1 mouse cellular context compared by ENCODE assay signal in the genomic region with DNA sequence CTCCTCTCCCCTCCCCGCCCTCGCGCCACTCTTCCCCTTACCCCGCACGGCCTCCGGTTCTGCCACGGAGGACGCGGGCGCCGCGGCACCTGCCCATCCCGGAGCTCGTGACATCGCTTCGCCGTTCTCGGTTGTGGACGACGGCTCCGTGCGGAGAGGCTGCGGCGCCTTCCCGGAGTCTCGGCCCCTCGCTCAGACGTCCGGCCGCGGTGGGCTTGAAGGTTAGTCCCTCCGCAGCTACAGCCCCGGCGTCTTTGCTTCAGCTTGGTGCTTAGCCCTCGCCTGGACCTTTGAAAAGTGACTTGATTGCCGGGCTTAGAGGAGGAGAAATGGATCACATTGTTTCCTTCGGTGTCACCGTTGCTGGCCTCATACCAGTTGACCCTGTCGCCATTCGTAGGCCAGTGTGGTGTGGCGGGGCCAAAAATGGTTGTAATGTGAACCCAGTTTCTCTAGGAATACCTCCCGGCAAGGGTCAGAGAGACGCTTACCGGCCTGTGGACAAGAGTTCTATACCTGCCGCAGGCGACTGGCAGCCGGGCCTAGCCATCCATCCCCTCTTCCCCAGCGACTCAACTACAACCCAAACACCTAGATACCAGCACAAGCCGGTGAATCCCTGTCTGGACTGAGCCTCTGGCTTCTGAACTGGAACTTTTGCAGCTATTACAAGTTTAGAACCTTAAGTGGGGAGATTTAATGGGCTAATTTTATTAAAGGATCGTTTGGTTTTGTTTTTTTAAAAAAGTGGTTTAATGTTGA.
TF ChIP-seq lines count a peak whose summit lies in the region.

No protein-coding gene starts in this region.

TF ChIP-seq in MEL, 35 proteins besides CTCF, POLR2A, EP300 and RAD21:
- no peak for TF ChIP-seq MAX (IDR thresholded peaks at IDR 0.05; ENCODE audit: low read length)
- no peak for TF ChIP-seq GABPA (IDR thresholded peaks at IDR 0.05; ENCODE audit: low read depth, low read length)
- no peak for TF ChIP-seq HCFC1 (IDR thresholded peaks at IDR 0.05; ENCODE audit: low read depth, low read length)
- TF ChIP-seq SMC3 (IDR thresholded peaks at IDR 0.05; ENCODE audit: low read depth, low read length): peak; percentile 28
- peak; percentile 14; the same call in 1 of the 2 replicates for TF ChIP-seq ZMIZ1 (IDR thresholded peaks at IDR 0.05; ENCODE audit: low read depth, low read length)
- TF ChIP-seq MAZ (IDR thresholded peaks at IDR 0.05; ENCODE audit: low read depth, low read length): no peak
- TF ChIP-seq KAT2A (conservative IDR thresholded peaks at IDR 0.05; ENCODE audit: low read depth, low read length): no peak
- TF ChIP-seq TCF12 (IDR thresholded peaks at IDR 0.05; ENCODE audit: low read depth, low read length): no peak
- no peak for TF ChIP-seq RCOR1 (IDR thresholded peaks at IDR 0.05; ENCODE audit: low read depth, low read length)
- TF ChIP-seq USF1 (IDR thresholded peaks at IDR 0.05; ENCODE audit: low read depth, low read length): no peak
- no peak for TF ChIP-seq TAL1 (IDR thresholded peaks at IDR 0.05; ENCODE audit: low read length)
- no peak; the same call in 1 of the 2 replicates for TF ChIP-seq MYC (IDR thresholded peaks at IDR 0.05; ENCODE audit: low read depth, low read length)
- TF ChIP-seq POLR2AphosphoS2 (IDR thresholded peaks at IDR 0.05; ENCODE audit: low read length): no peak
- TF ChIP-seq ZC3H11A (IDR thresholded peaks at IDR 0.05; ENCODE audit: low read depth, low read length): no peak
- TF ChIP-seq JUND (IDR thresholded peaks at IDR 0.05; ENCODE audit: low read depth, low read length): no peak
- no peak for TF ChIP-seq BHLHE40 (IDR thresholded peaks at IDR 0.05; ENCODE audit: borderline replicate concordance, low read depth, low read length)
- no peak for TF ChIP-seq SIN3A (IDR thresholded peaks at IDR 0.05; ENCODE audit: low read length)
- TF ChIP-seq CHD2 (IDR thresholded peaks at IDR 0.05; ENCODE audit: low read length): no peak
- no peak for TF ChIP-seq NRF1 (IDR thresholded peaks at IDR 0.05; ENCODE audit: insufficient read depth, low read depth, low read length, poor library complexity, severe bottlenecking)
- no peak for TF ChIP-seq MXI1 (IDR thresholded peaks at IDR 0.05; ENCODE audit: low read depth, low read length)
- TF ChIP-seq NELFE (IDR thresholded peaks at IDR 0.05; ENCODE audit: low read depth, low read length): no peak; the same call in 1 of the 2 replicates
- no peak for TF ChIP-seq ZKSCAN1 (IDR thresholded peaks at IDR 0.05; ENCODE audit: low read depth, low read length)
- no peak for TF ChIP-seq UBTF (IDR thresholded peaks at IDR 0.05; ENCODE audit: borderline replicate concordance, insufficient read depth, low read depth, low read length)
- TF ChIP-seq MYB (IDR thresholded peaks at IDR 0.05; ENCODE audit: low read depth, low read length): no peak
- no peak for TF ChIP-seq MEF2A (IDR thresholded peaks at IDR 0.05; ENCODE audit: extremely low read depth, insufficient replicate concordance, low read depth, low read length, poor library complexity, severe bottlenecking)
- no peak for TF ChIP-seq E2F4 (IDR thresholded peaks at IDR 0.05; ENCODE audit: borderline replicate concordance, low read depth, low read length)
- TF ChIP-seq GATA1 (IDR thresholded peaks at IDR 0.05; ENCODE audit: low read depth, low read length): no peak
- TF ChIP-seq TBP (IDR thresholded peaks at IDR 0.05; ENCODE audit: low read depth, low read length): no peak
- TF ChIP-seq CHD1 (IDR thresholded peaks at IDR 0.05; ENCODE audit: low read depth, low read length): peak; percentile 97
- TF ChIP-seq POLR2AphosphoS5 (IDR thresholded peaks at IDR 0.05; ENCODE audit: borderline replicate concordance, low read depth, low read length): peak; percentile 11; the same call in 1 of the 2 replicates
- TF ChIP-seq ZNF384 (IDR thresholded peaks at IDR 0.05; ENCODE audit: low read depth, low read length): no peak
- TF ChIP-seq MAFK (IDR thresholded peaks at IDR 0.05; ENCODE audit: borderline replicate concordance, low read depth, low read length): no peak
- TF ChIP-seq ETS1 (IDR thresholded peaks at IDR 0.05; ENCODE audit: low read depth, low read length): no peak
- no peak for TF ChIP-seq ELF1 (IDR thresholded peaks at IDR 0.05; ENCODE audit: low read depth, low read length)
